Mouse (Mus musculus) CH12.LX (cell line): ENCODE results near the gene Gm16181. TPM values are rescaled to one million over a fixed set of nuclear protein-coding genes. Genes with fewer than 3 reads are reported as not detected.
A peak's percentile ranks its signal among the peaks of the same experiment; 100 is the strongest.

Source experiments
- DNase-seq: peaks from one replicate; pipeline ENCODE4 v3.0.0-alpha.2; 2013; ENCODE audit errors: extremely low read depth
- H3K27ac ChIP-seq: 2 replicates; pipeline ENCODE4 v1.5.1; 2012; ENCODE audit warnings: low read depth, mild to moderate bottlenecking, control low read depth, moderate library complexity; ENCODE audit not compliant: insufficient read depth
- H3K27me3 ChIP-seq: replicated peaks from 2 replicates; pipeline ENCODE3; 2012; ENCODE audit warnings: inconsistent platforms
- H3K36me3 ChIP-seq, 2 experiments: replicated peaks in 1 of 2; 2 replicates each; pipeline versions ENCODE3 to v1.6.1; 2012; ENCODE audit warnings: inconsistent platforms in 1 of 2, low read length in 1 of 2, mild to moderate bottlenecking in 1 of 2, mixed read lengths in 1 of 2, moderate library complexity in 1 of 2; ENCODE audit not compliant: control insufficient read depth in 1 of 2, insufficient read depth in 1 of 2
- H3K4me1 ChIP-seq, 2 experiments: 2 replicates each; pipeline ENCODE4 v1.6.1; 2012; ENCODE audit warnings: inconsistent platforms in 1 of 2, moderate library complexity in 1 of 2; ENCODE audit not compliant: insufficient read depth in 2 of 2, control insufficient read depth in 1 of 2
- H3K4me2 ChIP-seq: 2 replicates; pipeline ENCODE4 v1.6.1; 2012; ENCODE audit warnings: low read depth, mild to moderate bottlenecking, control low read depth; ENCODE audit not compliant: poor library complexity, insufficient read depth, severe bottlenecking
- H3K4me3 ChIP-seq, 3 experiments: fragments of 150-350 bp in 1 of 3; sonication (generic) in 1 of 3; replicated peaks in 1 of 3; 2 replicates each; pipeline versions ENCODE3 to v1.5.1; 2011 to 2012; ENCODE audit warnings: low read depth in 2 of 3, low read length in 2 of 3, mild to moderate bottlenecking in 2 of 3, moderate library complexity in 2 of 3, control low read depth in 1 of 3, improper control_type of control experiment in 1 of 3, inconsistent platforms in 1 of 3, mixed read lengths in 1 of 3; ENCODE audit not compliant: poor library complexity in 1 of 3
- H3K79me2 ChIP-seq: replicated peaks from 2 replicates; pipeline ENCODE4 v1.6.1; 2012; ENCODE audit warnings: mild to moderate bottlenecking, moderate library complexity; ENCODE audit not compliant: control insufficient read depth, poor library complexity, insufficient read depth, severe bottlenecking; ENCODE audit errors: extremely low read depth
- H3K9ac ChIP-seq: 2 replicates; pipeline ENCODE4 v1.6.1; 2012; ENCODE audit warnings: low read depth, mild to moderate bottlenecking, control low read depth, moderate library complexity; ENCODE audit not compliant: insufficient read depth
- H3K9me3 ChIP-seq: replicated peaks from 2 replicates; pipeline ENCODE3; 2012; ENCODE audit warnings: low read length, inconsistent platforms, mixed read lengths
- BHLHE40 ChIP-seq: IDR thresholded peaks from 2 replicates; pipeline ENCODE4 v1.6.1; 2011; ENCODE audit warnings: mild to moderate bottlenecking, low read depth, low read length, improper control_type of control experiment
- CHD1 ChIP-seq: IDR thresholded peaks from 2 replicates; pipeline ENCODE4 v1.6.1; 2012; ENCODE audit warnings: low read depth, low read length, improper control_type of control experiment, inconsistent platforms
- CHD2 ChIP-seq: IDR thresholded peaks from 2 replicates; pipeline ENCODE4 v1.6.1; 2011; ENCODE audit warnings: low read length, improper control_type of control experiment
- CTCF ChIP-seq, 2 experiments: IDR thresholded peaks in 1 of 2; conservative IDR thresholded peaks in 1 of 2; 2 replicates each; pipeline ENCODE4 v1.5.1; 2011 to 2012; ENCODE audit warnings: low read depth in 2 of 2, low read length in 2 of 2, improper control_type of control experiment in 1 of 2, inconsistent platforms in 1 of 2, mild to moderate bottlenecking in 1 of 2, moderate library complexity in 1 of 2
- E2F4 ChIP-seq: IDR thresholded peaks from 2 replicates; pipeline ENCODE4 v1.6.1; 2011; ENCODE audit warnings: low read depth, low read length, improper control_type of control experiment; ENCODE audit not compliant: insufficient replicate concordance
- GABPA ChIP-seq: IDR thresholded peaks from 2 replicates; pipeline ENCODE4 v1.6.1; 2012; ENCODE audit warnings: low read depth, low read length, improper control_type of control experiment, inconsistent platforms; ENCODE audit not compliant: insufficient replicate concordance
- KAT2A ChIP-seq: IDR thresholded peaks from 2 replicates; pipeline ENCODE4 v1.6.1; 2012; ENCODE audit warnings: low read length, improper control_type of control experiment, inconsistent platforms; ENCODE audit not compliant: insufficient replicate concordance
- MAFK ChIP-seq: IDR thresholded peaks from 2 replicates; pipeline ENCODE4 v1.6.1; 2011; ENCODE audit warnings: low read length, improper control_type of control experiment; ENCODE audit not compliant: insufficient replicate concordance
- MAX ChIP-seq: IDR thresholded peaks from 2 replicates; pipeline ENCODE4 v1.6.1; 2011; ENCODE audit warnings: low read length, improper control_type of control experiment
- MAZ ChIP-seq: IDR thresholded peaks from 2 replicates; pipeline ENCODE4 v1.6.1; 2012; ENCODE audit warnings: low read depth, mild to moderate bottlenecking, inconsistent platforms, low read length, improper control_type of control experiment, moderate library complexity
- MXI1 ChIP-seq: IDR thresholded peaks from 2 replicates; pipeline ENCODE4 v1.6.1; 2011; ENCODE audit warnings: mild to moderate bottlenecking, low read depth, low read length, improper control_type of control experiment
- PAX5 ChIP-seq: IDR thresholded peaks from 2 replicates; pipeline ENCODE4 v1.6.1; 2012; ENCODE audit warnings: low read length, inconsistent platforms, mixed read lengths
- RAD21 ChIP-seq: IDR thresholded peaks from 2 replicates; pipeline ENCODE4 v1.6.1; 2011; ENCODE audit warnings: low read depth, mild to moderate bottlenecking, low read length, improper control_type of control experiment, moderate library complexity
- UBTF ChIP-seq: IDR thresholded peaks from 2 replicates; pipeline ENCODE4 v1.6.1; 2012; ENCODE audit warnings: low read depth, mild to moderate bottlenecking, inconsistent platforms, low read length, improper control_type of control experiment, moderate library complexity
- USF1 ChIP-seq: IDR thresholded peaks from 2 replicates; pipeline ENCODE4 v1.6.1; 2014; ENCODE audit warnings: low read depth, mild to moderate bottlenecking, inconsistent platforms, low read length, improper control_type of control experiment
- USF2 ChIP-seq: conservative IDR thresholded peaks from 2 replicates; pipeline ENCODE4 v1.6.1; 2011; ENCODE audit warnings: low read depth, low read length, improper control_type of control experiment
- ZC3H11A ChIP-seq: IDR thresholded peaks from 2 replicates; pipeline ENCODE4 v1.6.1; 2012; ENCODE audit warnings: low read depth, mild to moderate bottlenecking, inconsistent platforms, low read length, improper control_type of control experiment
- ZKSCAN1 ChIP-seq: IDR thresholded peaks from 2 replicates; pipeline ENCODE4 v1.6.1; 2012; ENCODE audit warnings: low read depth, inconsistent platforms, low read length, improper control_type of control experiment, borderline replicate concordance
- ZMIZ1 ChIP-seq: IDR thresholded peaks from 2 replicates; pipeline ENCODE4 v1.6.1; 2012; ENCODE audit warnings: low read depth, mild to moderate bottlenecking, inconsistent platforms, low read length, improper control_type of control experiment
- dilution Hi-C: fragments of 300-500 bp; cut with MboI; formaldehyde crosslinking; loops from 2 replicates; pipeline ENCODE4 v1.14.3; 2020; ENCODE audit warnings: low sequenced_read_pairs; ENCODE audit not compliant: extremely low pct_unique_long_range_greater_than_20kb, extremely low pct_ligation_motif_present
- in situ Hi-C: fragments of 300-500 bp; cut with MboI; formaldehyde crosslinking; loops from 3 replicates; pipeline ENCODE4 v1.14.3; 2019; ENCODE audit warnings: low sequenced_read_pairs, low pct_ligation_motif_present, low pct_unique_long_range_greater_than_20kb, mixed read lengths
- polyA plus RNA-seq: library from polyadenylated mRNA; unstranded; fragments of >175 nt; gene quantifications from 2 replicates; pipeline ENCODE4 v1.2.1, GENCODE M21; 2012; ENCODE audit warnings: low read depth; ENCODE audit not compliant: insufficient read length
- total RNA-seq, 2 experiments: library from RNA; depleted of rRNA; stranded (reverse); fragments of 300-350 nt in 1 of 2; fragments of >200 nt in 1 of 2; gene quantifications; 2 replicates each; pipeline ENCODE4 v1.2.3; 2012 to 2014

The Gm16181 gene
- total and polyA plus RNA-seq, 3 experiments: not detected

DNA sequence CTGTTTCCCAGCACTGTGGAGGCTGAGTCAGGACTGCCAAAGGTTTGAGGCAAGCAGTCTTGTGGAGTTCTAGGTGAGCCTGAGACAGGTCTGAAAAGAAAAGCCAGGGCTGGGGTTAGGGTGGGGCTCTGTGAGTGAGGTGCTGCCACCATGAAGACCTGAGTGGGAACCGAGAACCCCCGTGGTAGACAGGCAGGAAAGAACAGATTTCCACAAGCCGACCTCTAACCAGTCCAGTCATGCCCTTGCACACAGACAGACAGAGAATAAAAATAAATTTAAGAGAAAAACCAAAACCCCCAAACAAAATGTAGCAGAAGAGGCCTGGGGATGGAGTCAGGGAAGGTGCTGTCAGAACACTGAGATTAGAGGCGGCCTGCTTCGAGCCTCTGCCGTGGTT lies 45.3 kb upstream of the Gm16181 start (continued):
- TF ChIP-seq KAT2A (no peak), UBTF (no peak), MAZ (peak; percentile 45; the same call in 1 of the 2 replicates), CTCF (conservative IDR thresholded peaks at IDR 0.05 in 1 of 2, IDR thresholded peaks at IDR 0.05 in 1 of 2; ENCODE audit: low read depth in 2 of 2, low read length in 2 of 2) (no peak), USF1 (no peak), USF2 (no peak), ZMIZ1 (no peak), CHD2 (no peak), MAFK (no peak), E2F4 (no peak), GABPA (no peak), RAD21 (no peak)
- TF ChIP-seq, all 38 proteins: peak for 7

DNA sequence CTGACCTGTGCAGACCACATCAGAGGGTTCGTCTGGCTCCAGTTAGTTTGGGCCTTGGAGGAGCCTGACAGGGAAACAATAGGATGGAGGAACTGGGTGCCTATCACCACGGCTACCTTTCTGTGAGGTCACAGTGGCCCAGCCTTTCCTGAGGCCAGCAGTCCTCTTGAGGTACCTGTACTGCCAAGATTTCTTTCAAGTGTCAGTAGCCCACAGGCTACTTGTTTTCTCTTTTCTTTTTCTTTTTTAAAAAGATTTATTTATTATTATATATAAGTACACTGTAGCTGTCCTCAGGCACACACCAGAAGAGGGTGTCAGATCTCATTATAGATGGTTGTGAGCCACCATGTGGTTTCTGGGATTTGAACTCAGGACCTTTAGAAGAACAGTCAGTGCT lies 44.7 kb upstream of the Gm16181 start, which contains the start of gene Aif1:
Gene Aif1 (minus strand): TSS at position 101 of the 400 bp plus-strand sequence.
- Histone ChIP-seq H3K9me3 (no peaks in the 10 kb centered on the region), H3K27me3 (no peaks in the 10 kb centered on the region), H3K79me2 (no peaks in the 10 kb centered on the region)
- TF ChIP-seq PAX5 (no peak), MAX (no peak), CTCF (conservative IDR thresholded peaks at IDR 0.05 in 1 of 2, IDR thresholded peaks at IDR 0.05 in 1 of 2; ENCODE audit: low read depth in 2 of 2, low read length in 2 of 2) (no peak), MAFK (no peak), CHD1 (no peak), BHLHE40 (no peak), USF1 (no peak), ZKSCAN1 (no peak), MXI1 (no peak), E2F4 (no peak), UBTF (no peak), ZMIZ1 (no peak), ZC3H11A (no peak)
- TF ChIP-seq, all 38 proteins: peak for 0
- Histone ChIP-seq H3K9ac (peak within 1 kb of the TSS; percentile 21; the same call in 1 of the 2 replicates), H3K36me3 (no peaks in the 10 kb centered on the region), H3K4me3 (no peak within 1 kb of the TSS), H3K4me1 (peaks cover 17 to 50% of the 10 kb centered on the region in 2 experiments), H3K27ac (peak within 1 kb of the TSS; percentile 96), H3K4me2 (peak within 1 kb of the TSS; percentile 3; the same call in 1 of the 2 replicates)
- in situ Hi-C loops: no loop called here
- no peak for DNase-seq
- dilution Hi-C loops: no loop called here
